Comparison of ENCODE assay signal across 8 mouse cellular contexts in the genomic region with DNA sequence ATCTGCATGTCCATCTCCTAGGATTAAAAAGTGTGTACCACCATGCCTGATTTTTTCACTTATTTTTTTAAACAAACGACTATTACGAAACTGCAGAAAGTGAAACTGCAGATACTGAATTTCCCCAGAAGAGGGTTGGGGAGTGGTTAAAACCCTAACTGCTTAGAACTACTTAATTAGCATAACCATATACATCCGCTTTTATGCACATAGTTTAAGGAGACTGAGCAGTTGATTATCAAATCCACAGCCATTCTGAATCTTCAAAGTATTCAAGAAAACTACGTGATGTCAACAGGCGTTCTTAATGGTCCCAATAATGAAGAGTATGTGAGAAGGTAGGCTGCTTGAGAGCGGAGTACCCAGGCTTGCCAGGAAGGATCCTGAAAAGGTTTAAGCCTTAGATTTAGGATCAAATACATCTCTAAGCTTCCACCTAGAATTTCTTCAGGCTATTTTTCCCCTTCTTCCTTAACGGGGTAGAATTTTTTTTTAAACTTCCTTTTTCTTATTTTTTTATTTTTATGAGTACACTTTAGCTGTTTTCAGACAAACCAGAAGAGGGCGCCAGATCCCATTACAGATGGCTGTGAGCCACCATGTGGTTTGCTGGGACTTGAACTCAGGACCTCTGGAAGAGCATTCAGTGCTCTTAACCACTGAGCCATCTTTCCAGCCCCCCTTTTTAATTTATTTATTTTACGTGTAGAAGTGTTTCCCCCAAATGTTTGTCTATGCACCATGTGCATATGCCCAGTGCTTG. TPM values are rescaled to one million over a fixed set of nuclear protein-coding genes. Genes with fewer than 3 reads are reported as not detected.
A peak's percentile ranks its signal among the peaks of the same experiment; 100 is the strongest.
DNase-seq lines count a peak whose midpoint lies in the region; ATAC-seq and TF ChIP-seq lines count a peak whose summit lies in the region.

No protein-coding gene starts in this region.

- peak; percentile 52 for TF ChIP-seq CTCF in heart, postnatal 0 days (IDR thresholded peaks at IDR 0.05; ENCODE audit: low read depth)

- intact Hi-C loops in heart, postnatal 25 days (cut with DNase I) = loop anchor here (1.0 to 5.0 kb wide), 3 partner anchors 64 to 298 kb away; no protein-coding TSS in a partner anchor

- 71% methylated on average over 9 of the region's 9 CpGs for WGBS in heart, postnatal 0 days
- 77% methylated on average over 9 of the region's 9 CpGs for WGBS in embryonic facial prominence, embryonic 10.5 days
- WGBS in forebrain, embryonic 14.5 days = 78% methylated on average over 9 of the region's 9 CpGs

- no peak overlapping the region for H3K4me2 ChIP-seq in heart, postnatal 0 days (ENCODE audit: low read depth, low read length)
- H3K4me2 ChIP-seq in forebrain, embryonic 14.5 days (ENCODE audit: low read length) = no peak overlapping the region

- no peaks in the 10 kb centered on the region for H3K9me3 ChIP-seq in heart, postnatal 0 days (replicated peaks; ENCODE audit: control insufficient read depth, low read length)
- no peaks in the 10 kb centered on the region for H3K9me3 ChIP-seq in embryonic facial prominence, embryonic 10.5 days
- H3K9me3 ChIP-seq in forebrain, embryonic 14.5 days (replicated peaks; ENCODE audit: control insufficient read depth, low read length) = no peaks in the 10 kb centered on the region

- peaks cover 16% of the 10 kb centered on the region for H3K36me3 ChIP-seq in heart, postnatal 0 days (replicated peaks; ENCODE audit: control insufficient read depth, insufficient read depth, low read length)
- H3K36me3 ChIP-seq in embryonic facial prominence, embryonic 10.5 days (replicated peaks) = peaks cover 50% of the 10 kb centered on the region
- H3K36me3 ChIP-seq in forebrain, embryonic 14.5 days (ENCODE audit: control insufficient read depth, insufficient read depth, low read length) = peaks cover 12% of the 10 kb centered on the region

- H3K27ac ChIP-seq in heart, postnatal 0 days (ENCODE audit: low read depth) = no peak overlapping the region
- H3K27ac ChIP-seq in embryonic facial prominence, embryonic 10.5 days (replicated peaks) = no peak overlapping the region
- no peak overlapping the region for H3K27ac ChIP-seq in forebrain, embryonic 14.5 days (ENCODE audit: low read depth, low read length)

- H3K4me1 ChIP-seq in heart, postnatal 0 days (ENCODE audit: control insufficient read depth, insufficient read depth) = peaks cover 13% of the 10 kb centered on the region
- H3K4me1 ChIP-seq in embryonic facial prominence, embryonic 10.5 days = peaks cover 22% of the 10 kb centered on the region
- no peaks in the 10 kb centered on the region; the same call in 1 of the 2 replicates for H3K4me1 ChIP-seq in forebrain, embryonic 14.5 days (ENCODE audit: control insufficient read depth, insufficient read depth, low read length)

- H3K27me3 ChIP-seq in heart, postnatal 0 days (ENCODE audit: control insufficient read depth, insufficient read depth, low read length) = no peaks in the 10 kb centered on the region
- no peaks in the 10 kb centered on the region for H3K27me3 ChIP-seq in embryonic facial prominence, embryonic 10.5 days (replicated peaks; ENCODE audit: low read depth, poor library complexity, severe bottlenecking)
- no peaks in the 10 kb centered on the region for H3K27me3 ChIP-seq in forebrain, embryonic 14.5 days (replicated peaks; ENCODE audit: control insufficient read depth, insufficient read depth, low read length)

- no peak overlapping the region for H3K9ac ChIP-seq in heart, postnatal 0 days (replicated peaks; ENCODE audit: low read depth, low read length)
- no peak overlapping the region for H3K9ac ChIP-seq in forebrain, embryonic 14.5 days (ENCODE audit: low read length)

- no peak for ATAC-seq in heart, postnatal 0 days (ENCODE audit: insufficient read depth, low read depth)
- peak; percentile 56 for ATAC-seq in megakaryocyte, adult 5-6 weeks (ENCODE audit: poor library complexity, severe bottlenecking)
- no peak for ATAC-seq in forebrain, embryonic 14.5 days

- no peak overlapping the region for H3K4me3 ChIP-seq in heart, postnatal 0 days (ENCODE audit: low read depth, low read length)
- no peak overlapping the region for H3K4me3 ChIP-seq in embryonic facial prominence, embryonic 10.5 days
- no peak overlapping the region for H3K4me3 ChIP-seq in forebrain, embryonic 14.5 days (ENCODE audit: low read depth, low read length)

- no peak for TF ChIP-seq EP300 in heart, postnatal 0 days (IDR thresholded peaks at IDR 0.05; ENCODE audit: low read depth)

- no peak for DNase-seq in heart, postnatal 0 days (ENCODE audit: low spot score)
- DNase-seq in heart, postnatal 25 days (ENCODE audit: low spot score) = no peak
- DNase-seq in 3T3-L1 (ENCODE audit: low read depth, low spot score) = peak; percentile 72
- DNase-seq in MEL-GATA-1-ER (ENCODE audit: extremely low read depth, low read depth) = peak; percentile 45
- DNase-seq in embryonic facial prominence, embryonic 10.5 days (ENCODE audit: low spot score) = peak; percentile 45
- no peak for DNase-seq in forebrain, embryonic 14.5 days (ENCODE audit: low spot score)
- no peak for DNase-seq in urinary bladder, postnatal 4 days (ENCODE audit: low spot score in 2 of 2)

RNA-seq across cellular contexts. Expression of gene Pfkm, which starts 2.8 kb away (rescaled TPM):
- total RNA-seq in heart, postnatal 0 days (2014; rRNA removed; ENCODE audit: low replicate concordance) = 216 and 219 TPM in 2 replicates
- polyA plus RNA-seq in heart, postnatal 0 days (2015; fragmentation: Nextera tagmentation; extraction: Ambion mirVana) = 205 and 213 TPM in 2 replicates
- 100 to 1,000 TPM; 887 to 925 TPM for total RNA-seq in heart, postnatal 25 days (2021)
- polyA plus RNA-seq in embryonic facial prominence, embryonic 10.5 days (2016; fragmentation: Nextera tagmentation; extraction: Ambion mirVana) = 36.6 and 39.8 TPM in 2 replicates
- total RNA-seq in megakaryocyte, adult 5-6 weeks (2015) = 2.4 and 3.1 TPM in 2 replicates
- 4.7 and 6.2 TPM in 2 replicates for total RNA-seq in megakaryocyte, adult 5-6 weeks (2017)
- 65.0 and 73.6 TPM in 2 replicates for polyA plus RNA-seq in forebrain, embryonic 14.5 days (2014; fragmentation: Nextera tagmentation; extraction: Ambion mirVana)

RNA-seq across cellular contexts. Expression of gene Senp1, which starts 3.9 kb away (rescaled TPM):
- total RNA-seq in heart, postnatal 0 days (2014; rRNA removed; ENCODE audit: low replicate concordance) = 13.3 and 16.7 TPM in 2 replicates
- 8.0 and 10.1 TPM in 2 replicates for polyA plus RNA-seq in heart, postnatal 0 days (2015; fragmentation: Nextera tagmentation; extraction: Ambion mirVana)
- 10 to 100 TPM in 1 of 2 experiments, 1 to 10 TPM in 1; 9.9 to 10.2 TPM for total RNA-seq in heart, postnatal 25 days (2021)
- polyA plus RNA-seq in embryonic facial prominence, embryonic 10.5 days (2016; fragmentation: Nextera tagmentation; extraction: Ambion mirVana) = 46.6 and 47.3 TPM in 2 replicates
- total RNA-seq in megakaryocyte, adult 5-6 weeks (2015) = 43.4 and 44.7 TPM in 2 replicates
- 39.9 and 52.2 TPM in 2 replicates for total RNA-seq in megakaryocyte, adult 5-6 weeks (2017)
- polyA plus RNA-seq in forebrain, embryonic 14.5 days (2014; fragmentation: Nextera tagmentation; extraction: Ambion mirVana) = 21.7 and 24.8 TPM in 2 replicates

Comparison
In these comparisons a context has a peak if more than half of its experiments do, and no peak if none do; other contexts are left out.
1. DNase-seq: peak in 3T3-L1 (single experiment), MEL-GATA-1-ER (single experiment) and embryonic facial prominence, embryonic 10.5 days (single experiment); none in heart, postnatal 0 days (single experiment), heart, postnatal 25 days (single experiment), forebrain, embryonic 14.5 days (single experiment) and urinary bladder, postnatal 4 days (0 of 2).
2. RNA of gene Pfkm, which starts 2.8 kb away (total RNA-seq): 887 to 925 TPM in heart, postnatal 25 days and 216 to 219 TPM in heart, postnatal 0 days; 2.4 to 6.2 TPM in megakaryocyte, adult 5-6 weeks; every median in the first group is over 10 times any median in the second.